Mouse (Mus musculus) midbrain, postnatal 0 days (tissue): ENCODE data around the gene Eef1a2. TPM values are rescaled to one million over a fixed set of nuclear protein-coding genes. Genes with fewer than 3 reads are reported as not detected.

Experiments
- ATAC-seq: fragments of 200-750 bp; cut with Nextera tagmentation; 2 replicates; pipeline ENCODE4 v1.8.0; 2017; ENCODE audit warnings: moderate number of reproducible peaks, mild to moderate bottlenecking, moderate TSS enrichment, moderate library complexity; ENCODE audit not compliant: low FRiP score
- DNase-seq: peaks from one replicate; pipeline ENCODE4 v3.0.0-alpha.2; 2015; ENCODE audit warnings: low spot score
- H3K27ac ChIP-seq: fragments of 300-500 bp; sonication (generic); 2 replicates; pipeline ENCODE4 v1.5.1; 2014; ENCODE audit warnings: low read depth, mild to moderate bottlenecking, low read length, mixed read lengths
- H3K27me3 ChIP-seq: fragments of 300-500 bp; sonication (generic); 2 replicates; pipeline ENCODE4 v1.6.1; 2014; ENCODE audit warnings: low read length, control low read depth, mixed read lengths; ENCODE audit not compliant: insufficient read depth
- H3K36me3 ChIP-seq: fragments of 300-500 bp; sonication (generic); 2 replicates; pipeline ENCODE4 v1.6.1; 2014; ENCODE audit warnings: low read length, control low read depth, mixed read lengths; ENCODE audit not compliant: insufficient read depth
- H3K4me1 ChIP-seq: fragments of 300-500 bp; sonication (generic); 2 replicates; pipeline ENCODE4 v1.6.1; 2014; ENCODE audit warnings: mild to moderate bottlenecking, control low read depth, antibody characterized with exemption, low read length, mixed read lengths; ENCODE audit not compliant: insufficient read depth
- H3K4me2 ChIP-seq: fragments of 300-500 bp; sonication (generic); 2 replicates; pipeline ENCODE4 v1.6.1; 2014; ENCODE audit warnings: low read depth, mild to moderate bottlenecking, low read length, mixed read lengths; ENCODE audit not compliant: poor library complexity, severe bottlenecking
- H3K4me3 ChIP-seq: fragments of 300-500 bp; sonication (generic); 2 replicates; pipeline ENCODE4 v1.5.1; 2014; ENCODE audit warnings: low read depth, mild to moderate bottlenecking, low read length, moderate library complexity
- H3K9ac ChIP-seq: fragments of 300-500 bp; sonication (generic); replicated peaks from 2 replicates; pipeline ENCODE4 v1.6.1; 2014; ENCODE audit warnings: mild to moderate bottlenecking, low read length, moderate library complexity, mixed read lengths; ENCODE audit not compliant: poor library complexity, severe bottlenecking
- H3K9me3 ChIP-seq: fragments of 300-500 bp; sonication (generic); 2 replicates; pipeline ENCODE4 v1.6.1; 2016; ENCODE audit warnings: low read length, control low read depth
- CTCF ChIP-seq: IDR thresholded peaks from 2 replicates; pipeline ENCODE4 v1.5.1; 2016; ENCODE audit warnings: antibody characterized with exemption, mild to moderate bottlenecking
- WGBS: fragments of 180-500 bp; shearing (Covaris S2); extraction: QIAGEN DNeasy Blood & Tissue Kit; methylation state at CpG from one replicate; pipeline ENCODE4 v1.1.7; 2014; 5-methylcytosine and 5-hydroxymethylcytosine counted together
- polyA plus RNA-seq: library from polyadenylated mRNA; unstranded; fragments of >200 nt; fragmentation: Nextera tagmentation; extraction: Ambion mirVana; gene quantifications from 2 replicates; pipeline ENCODE4 v1.2.1, GENCODE M21; 2015
- total RNA-seq: library from RNA; depleted of rRNA; stranded (reverse); fragments of >200 nt; gene quantifications from 2 replicates; pipeline ENCODE4 v1.2.3, GENCODE M21; 2014; rRNA removed

The Eef1a2 gene
- total RNA-seq (321 and 367 TPM in 2 replicates), polyA plus RNA-seq (23.1 and 23.3 TPM in 2 replicates)

- Histone ChIP-seq H3K27ac (peak within 1 kb of the TSS; percentile 85), H3K9me3 (no peaks in the 10 kb centered on the region), H3K27me3 (no peaks in the 10 kb centered on the region), H3K9ac (peak within 1 kb of the TSS; percentile 84), H3K4me2 (peak within 1 kb of the TSS; percentile 92), H3K4me3 (peak within 1 kb of the TSS; percentile 54), H3K36me3 (peaks cover 16% of the 10 kb centered on the region), H3K4me1 (peaks cover 39% of the 10 kb centered on the region)
- DNase-seq (peak; percentile 81), ATAC-seq (peak; percentile 56)
- 2% methylated on average over 55 of the region's 55 CpGs for WGBS
- peak; percentile 67 for TF ChIP-seq CTCF
These were observed at the start of gene Eef1a2 for GRCm38 (mm10) chr2:181156248-181157121. Gene Eef1a2 (minus strand): TSS chr2:181157014.

GRCm38 (mm10) chr2:181206118-181206517 is 49.3 kb upstream of the Eef1a2 start:
- DNase-seq (no peak), ATAC-seq (no peak)
- 82% methylated on average over 9 of the region's 9 CpGs for WGBS

GRCm38 (mm10) chr2:181205678-181206077 is 48.9 kb upstream of the Eef1a2 start:
- H3K4me3 ChIP-seq, result no peak overlapping the region
- DNase-seq, result no peak
- 90% methylated on average over 5 of the region's 5 CpGs for WGBS
- no peaks in the 10 kb centered on the region for H3K4me1 ChIP-seq
- no peaks in the 10 kb centered on the region for H3K36me3 ChIP-seq
- no peaks in the 10 kb centered on the region for H3K9me3 ChIP-seq
- no peaks in the 10 kb centered on the region for H3K27me3 ChIP-seq
- no peak overlapping the region for H3K27ac ChIP-seq
- no peak overlapping the region for H3K4me2 ChIP-seq
- H3K9ac ChIP-seq, result no peak overlapping the region
- TF ChIP-seq CTCF, result no peak
- ATAC-seq, result no peak

More at GRCm38 (mm10) chr2:181206118-181206517, 49.3 kb upstream of the Eef1a2 start:
- no peak for TF ChIP-seq CTCF
- Histone ChIP-seq H3K4me1 (no peaks in the 10 kb centered on the region), H3K27ac (no peak overlapping the region), H3K4me3 (no peak overlapping the region), H3K36me3 (no peaks in the 10 kb centered on the region), H3K9ac (no peak overlapping the region), H3K27me3 (no peaks in the 10 kb centered on the region), H3K4me2 (no peak overlapping the region), H3K9me3 (no peaks in the 10 kb centered on the region)

GRCm38 (mm10) chr2:181202886-181203285 is 46.1 kb upstream of the Eef1a2 start:
- 87% methylated on average over 6 of the region's 6 CpGs for WGBS
- no peak for DNase-seq
- H3K27me3 ChIP-seq, result no peaks in the 10 kb centered on the region
- H3K4me3 ChIP-seq, result no peak overlapping the region
- no peak overlapping the region for H3K9ac ChIP-seq
- H3K27ac ChIP-seq, result no peak overlapping the region
- H3K9me3 ChIP-seq, result no peaks in the 10 kb centered on the region
- no peak overlapping the region for H3K4me2 ChIP-seq
- ATAC-seq, result no peak
- H3K36me3 ChIP-seq, result no peaks in the 10 kb centered on the region
- H3K4me1 ChIP-seq, result no peaks in the 10 kb centered on the region
- TF ChIP-seq CTCF, result no peak

- Histone ChIP-seq H3K4me1 (no peaks in the 10 kb centered on the region), H3K9ac (no peak within 1 kb of the TSS), H3K27me3 (no peaks in the 10 kb centered on the region), H3K9me3 (no peaks in the 10 kb centered on the region), H3K27ac (no peak within 1 kb of the TSS), H3K36me3 (no peaks in the 10 kb centered on the region), H3K4me2 (no peak within 1 kb of the TSS), H3K4me3 (no peak within 1 kb of the TSS)
- no peak for TF ChIP-seq CTCF
- 90% methylated on average over 3 of the region's 3 CpGs for WGBS
- DNase-seq (no peak), ATAC-seq (no peak)
These were observed 45.6 kb upstream of the Eef1a2 start, which contains the start of gene Ptk6 for GRCm38 (mm10) chr2:181202422-181202821. Gene Ptk6 (minus strand): TSS chr2:181202789.

GRCm38 (mm10) chr2:181201606-181202005 is 44.8 kb upstream of the Eef1a2 start:
- DNase-seq (no peak), ATAC-seq (no peak)
- no peak overlapping the region for H3K9ac ChIP-seq
- H3K27me3 ChIP-seq, result no peaks in the 10 kb centered on the region
- no peaks in the 10 kb centered on the region for H3K4me1 ChIP-seq
- no peaks in the 10 kb centered on the region for H3K36me3 ChIP-seq
- H3K27ac ChIP-seq, result no peak overlapping the region
- H3K4me2 ChIP-seq, result no peak overlapping the region
- no peaks in the 10 kb centered on the region for H3K9me3 ChIP-seq
- TF ChIP-seq CTCF, result no peak
- H3K4me3 ChIP-seq, result no peak overlapping the region
- 78% methylated on average over 3 of the region's 3 CpGs for WGBS
